Mouse (Mus musculus): Measurements from ENCODE around the gene Gm28557.

- TF ChIP-seq CTCF (IDR thresholded peaks at IDR 0.05; ENCODE audit: extremely low read depth, insufficient read length, insufficient replicate concordance, low read depth, low read length) (no peak), POLR2A (IDR thresholded peaks at IDR 0.05; ENCODE audit: low read depth, low read length) (no peak)
Measured at GRCm38 (mm10) chr13:67112096-67112495, 3.7 kb upstream of the Gm28557 start.
